Mouse (Mus musculus) layer of hippocampus, adult 2 months (tissue): ENCODE data around the gene Polr2i. TPM values are rescaled to one million over a fixed set of nuclear protein-coding genes. Genes with fewer than 3 reads are reported as not detected.
"Not testable (repeated sequence)": the region's sequence is repeated elsewhere in the genome, so short reads cannot be mapped to it uniquely, and the experiment has no call there.

Experiments
- DNase-seq, 2 experiments: peaks; one replicate each; pipeline ENCODE4 v3.0.0; 2022; ENCODE audit warnings: low spot score in 2 of 2
- H3K27ac ChIP-seq: fragments of 200-600 bp; 2 replicates; pipeline ENCODE4 v1.8.1; 2022
- H3K4me3 ChIP-seq: fragments of 200-600 bp; 2 replicates; pipeline ENCODE4 v1.8.1; 2022; ENCODE audit warnings: mild to moderate bottlenecking
- CTCF ChIP-seq: fragments of 200-600 bp; conservative IDR thresholded peaks from 2 replicates; pipeline ENCODE4 v1.8.1; 2022; ENCODE audit warnings: antibody characterized with exemption, mild to moderate bottlenecking, moderate library complexity
- total RNA-seq, 2 experiments: library from RNA; stranded (reverse); gene quantifications; 2 replicates each; pipeline ENCODE4 v1.2.3; 2021

The Polr2i gene
- total RNA-seq, 2 experiments from 2014 or later, result 59.6 to 59.8 TPM

GRCm38 (mm10) chr7:30216723-30217151, 15.0 kb upstream of the Polr2i start:
- Histone ChIP-seq H3K27ac (peak overlapping the region; percentile 79), H3K4me3 (peak overlapping the region; percentile 36; the same call in 1 of the 2 replicates)
- DNase-seq, result peak; percentile 71 to 76
- TF ChIP-seq CTCF, result peak; percentile 90

- Histone ChIP-seq H3K4me3 (no peak overlapping the region), H3K27ac (no peak overlapping the region)
- no peak for TF ChIP-seq CTCF
- no peak for DNase-seq
These were observed 14.5 kb upstream of the Polr2i start for GRCm38 (mm10) chr7:30217277-30217676.

- peak overlapping the region; percentile 85 for H3K27ac ChIP-seq
- H3K4me3 ChIP-seq, result peak overlapping the region; percentile 65
- TF ChIP-seq CTCF, result no peak
- peak in 1 of 2 experiments; percentile 41 for DNase-seq
These were observed 12.3 kb upstream of the Polr2i start for GRCm38 (mm10) chr7:30219293-30220007.

- peak overlapping the region; percentile 65 for H3K4me3 ChIP-seq
- no peak for TF ChIP-seq CTCF
- DNase-seq, result no peak
- H3K27ac ChIP-seq, result peak overlapping the region; percentile 85; the same call in 1 of the 2 replicates
These were observed 11.8 kb upstream of the Polr2i start for GRCm38 (mm10) chr7:30220008-30220356.

GRCm38 (mm10) chr7:30221433-30221832, 10.3 kb upstream of the Polr2i start:
- DNase-seq, result no peak
- no peak overlapping the region for H3K27ac ChIP-seq
- H3K4me3 ChIP-seq, result no peak overlapping the region
- no peak for TF ChIP-seq CTCF

GRCm38 (mm10) chr7:30222205-30222604, 9.5 kb upstream of the Polr2i start:
- no peak for TF ChIP-seq CTCF
- DNase-seq, result no peak
- H3K4me3 ChIP-seq, result no peak overlapping the region
- H3K27ac ChIP-seq, result no peak overlapping the region

GRCm38 (mm10) chr7:30224206-30224605, 7.5 kb upstream of the Polr2i start:
- no peak for DNase-seq
- no peak for TF ChIP-seq CTCF
- no peak overlapping the region for H3K4me3 ChIP-seq
- H3K27ac ChIP-seq, result no peak overlapping the region

- no peak for DNase-seq
- H3K27ac ChIP-seq, result peak overlapping the region; percentile 98
- peak overlapping the region; percentile 91 for H3K4me3 ChIP-seq
- TF ChIP-seq CTCF, result no peak
These were observed 450 bp upstream of the Polr2i start for GRCm38 (mm10) chr7:30231328-30231668.

- peak in 1 of 2 experiments; percentile 38 for DNase-seq
- TF ChIP-seq CTCF, result peak; percentile 67
- Histone ChIP-seq H3K27ac (peak overlapping the region; percentile 98), H3K4me3 (peak overlapping the region; percentile 91)
These were observed 942 bp downstream of the Polr2i start for GRCm38 (mm10) chr7:30232631-30233148.

- H3K27ac ChIP-seq, result no peak overlapping the region
- DNase-seq, result no peak
- no peak overlapping the region for H3K4me3 ChIP-seq
- no peak for TF ChIP-seq CTCF
These were observed 1.6 kb downstream of the Polr2i start for GRCm38 (mm10) chr7:30233387-30233786.

- H3K27ac ChIP-seq, result no peak overlapping the region
- no peak overlapping the region for H3K4me3 ChIP-seq
- TF ChIP-seq CTCF, result no peak
- no peak for DNase-seq
These were observed 2.6 kb downstream of the Polr2i start for GRCm38 (mm10) chr7:30234276-30234858.

GRCm38 (mm10) chr7:30235091-30235490, 3.3 kb downstream of the Polr2i start:
- no peak for TF ChIP-seq CTCF
- DNase-seq, result no peak
- no peak overlapping the region for H3K27ac ChIP-seq
- no peak overlapping the region for H3K4me3 ChIP-seq

- no peak for TF ChIP-seq CTCF
- H3K27ac ChIP-seq, result no peak within 1 kb of the TSS
- no peak within 1 kb of the TSS for H3K4me3 ChIP-seq
- no peak for DNase-seq
These were observed 3.9 kb downstream of the Polr2i start, which contains the start of gene Ovol3 for GRCm38 (mm10) chr7:30235625-30236024. Ovol3 (minus strand) TSS chr7:30235725.

GRCm38 (mm10) chr7:30237374-30237773, 5.6 kb downstream of the Polr2i start:
- H3K4me3 ChIP-seq, H3K27ac ChIP-seq, DNase-seq: not testable (repeated sequence)
